Mouse (Mus musculus) heart, embryonic 16.5 days (tissue): ENCODE measurements around the gene Krt7. TPM values are rescaled to one million over a fixed set of nuclear protein-coding genes. Genes with fewer than 3 reads are reported as not detected.

Experiments used
- ATAC-seq: fragments of 200-750 bp; cut with Nextera tagmentation; replicated peaks from 2 replicates; pipeline ENCODE4 v1.8.0; 2017; ENCODE audit warnings: moderate number of reproducible peaks; ENCODE audit not compliant: insufficient read depth, low FRiP score; ENCODE audit errors: extremely low read depth
- H3K27ac ChIP-seq: fragments of 300-500 bp; sonication (generic); 2 replicates; pipeline ENCODE4 v1.5.1; 2014; ENCODE audit warnings: mild to moderate bottlenecking, low read length, control low read depth, moderate library complexity
- H3K27me3 ChIP-seq: fragments of 300-500 bp; sonication (generic); 2 replicates; pipeline ENCODE4 v1.6.1; 2014; ENCODE audit warnings: low read length, mixed read lengths; ENCODE audit not compliant: control insufficient read depth, insufficient read depth
- H3K36me3 ChIP-seq: fragments of 300-500 bp; sonication (generic); 2 replicates; pipeline ENCODE4 v1.6.1; 2014; ENCODE audit not compliant: control insufficient read depth, insufficient read depth
- H3K4me1 ChIP-seq: fragments of 300-500 bp; sonication (generic); 2 replicates; pipeline ENCODE4 v1.6.1; 2014; ENCODE audit warnings: low read length, mixed read lengths; ENCODE audit not compliant: control insufficient read depth, insufficient read depth
- H3K4me2 ChIP-seq: fragments of 300-500 bp; sonication (generic); 2 replicates; pipeline ENCODE4 v1.6.1; 2014; ENCODE audit warnings: low read depth, mild to moderate bottlenecking, control low read depth, low read length
- H3K4me3 ChIP-seq: fragments of 300-500 bp; sonication (generic); 2 replicates; pipeline ENCODE4 v1.5.1; 2014; ENCODE audit warnings: mild to moderate bottlenecking, control low read depth, low read length
- H3K9ac ChIP-seq: fragments of 300-500 bp; sonication (generic); 2 replicates; pipeline ENCODE4 v1.6.1; 2014; ENCODE audit warnings: low read length, control low read depth
- H3K9me3 ChIP-seq: fragments of 300-500 bp; sonication (generic); replicated peaks from 2 replicates; pipeline ENCODE4 v1.6.1; 2016; ENCODE audit warnings: low read length; ENCODE audit not compliant: control insufficient read depth
- WGBS: fragments of 180-500 bp; shearing (Covaris S2); extraction: QIAGEN DNeasy Blood & Tissue Kit; methylation state at CpG from one replicate; pipeline ENCODE4 v1.1.7; 2014; 5-methylcytosine and 5-hydroxymethylcytosine counted together
- polyA plus RNA-seq: library from polyadenylated mRNA; unstranded; fragments of >200 nt; fragmentation: Nextera tagmentation; extraction: Ambion mirVana; gene quantifications from 2 replicates; pipeline ENCODE4 v1.2.1, GENCODE M21; 2015

Gene Krt7
- polyA plus RNA-seq, 1 experiment from 2014 or later = 19.6 TPM

GRCm38 (mm10) chr15:101447444-101447843, 36.6 kb downstream of the Krt7 start, which contains the start of gene Krt88:
Gene Krt88, plus strand, starts transcription at chr15:101447744.
- H3K27me3 ChIP-seq = no peaks in the 10 kb centered on the region; the same call in 1 of the 2 replicates
- no peaks in the 10 kb centered on the region for H3K36me3 ChIP-seq
- no peak within 1 kb of the TSS for H3K4me3 ChIP-seq
- H3K4me1 ChIP-seq = no peaks in the 10 kb centered on the region
- 69% methylated on average over 2 of the region's 2 CpGs for WGBS
- no peak within 1 kb of the TSS for H3K9ac ChIP-seq
- no peak for ATAC-seq
- no peaks in the 10 kb centered on the region for H3K9me3 ChIP-seq
- peak within 1 kb of the TSS; percentile 6; the same call in 1 of the 2 replicates for H3K4me2 ChIP-seq
- no peak within 1 kb of the TSS for H3K27ac ChIP-seq

- H3K4me3 ChIP-seq = no peak overlapping the region
- no peak overlapping the region for H3K27ac ChIP-seq
- no peaks in the 10 kb centered on the region; the same call in 1 of the 2 replicates for H3K9me3 ChIP-seq
- H3K4me2 ChIP-seq = peak overlapping the region; percentile 38
- H3K36me3 ChIP-seq = no peaks in the 10 kb centered on the region
- WGBS = 5% methylated on average over 13 of the region's 13 CpGs
- H3K9ac ChIP-seq = no peak overlapping the region
- no peaks in the 10 kb centered on the region for H3K4me1 ChIP-seq
- H3K27me3 ChIP-seq = no peaks in the 10 kb centered on the region
- peak; percentile 70; the same call in 1 of the 2 replicates for ATAC-seq
These were observed 42.4 kb downstream of the Krt7 start for GRCm38 (mm10) chr15:101453093-101453736.

GRCm38 (mm10) chr15:101454774-101455173, 43.9 kb downstream of the Krt7 start:
- no peak overlapping the region for H3K4me3 ChIP-seq
- H3K9ac ChIP-seq = no peak overlapping the region
- H3K27ac ChIP-seq = no peak overlapping the region
- H3K4me1 ChIP-seq = no peaks in the 10 kb centered on the region
- no peak overlapping the region for H3K4me2 ChIP-seq
- H3K9me3 ChIP-seq = no peaks in the 10 kb centered on the region; the same call in 1 of the 2 replicates
- no peak for ATAC-seq
- H3K36me3 ChIP-seq = no peaks in the 10 kb centered on the region
- H3K27me3 ChIP-seq = no peaks in the 10 kb centered on the region
- WGBS = 80% methylated on average over 8 of the region's 8 CpGs

- ATAC-seq = no peak
- no peak overlapping the region for H3K9ac ChIP-seq
- H3K27ac ChIP-seq = no peak overlapping the region
- no peak overlapping the region for H3K4me3 ChIP-seq
- H3K9me3 ChIP-seq = no peaks in the 10 kb centered on the region; the same call in 1 of the 2 replicates
- H3K4me1 ChIP-seq = no peaks in the 10 kb centered on the region
- H3K36me3 ChIP-seq = no peaks in the 10 kb centered on the region
- 71% methylated on average over 2 of the region's 2 CpGs for WGBS
- H3K4me2 ChIP-seq = no peak overlapping the region
- H3K27me3 ChIP-seq = no peaks in the 10 kb centered on the region
These were observed 44.4 kb downstream of the Krt7 start for GRCm38 (mm10) chr15:101455292-101455691.

- Histone ChIP-seq H3K9me3 (no peaks in the 10 kb centered on the region; the same call in 1 of the 2 replicates), H3K36me3 (no peaks in the 10 kb centered on the region), H3K4me2 (no peak overlapping the region), H3K4me1 (no peaks in the 10 kb centered on the region), H3K4me3 (no peak overlapping the region), H3K27me3 (no peaks in the 10 kb centered on the region), H3K9ac (no peak overlapping the region), H3K27ac (no peak overlapping the region)
- ATAC-seq = no peak
- 89% methylated on average over 6 of the region's 6 CpGs for WGBS
These were observed 45.0 kb downstream of the Krt7 start for GRCm38 (mm10) chr15:101455891-101456290.

GRCm38 (mm10) chr15:101458361-101458930, 47.6 kb downstream of the Krt7 start:
- WGBS = 65% methylated on average over 16 of the region's 16 CpGs
- Histone ChIP-seq H3K36me3 (no peaks in the 10 kb centered on the region), H3K27ac (no peak overlapping the region), H3K9ac (no peak overlapping the region), H3K4me2 (no peak overlapping the region), H3K4me3 (no peak overlapping the region), H3K4me1 (no peaks in the 10 kb centered on the region), H3K9me3 (no peaks in the 10 kb centered on the region; the same call in 1 of the 2 replicates), H3K27me3 (no peaks in the 10 kb centered on the region)
- no peak for ATAC-seq

- Histone ChIP-seq H3K9ac (no peak overlapping the region), H3K4me1 (no peaks in the 10 kb centered on the region), H3K36me3 (no peaks in the 10 kb centered on the region), H3K4me2 (no peak overlapping the region), H3K27ac (no peak overlapping the region), H3K9me3 (no peaks in the 10 kb centered on the region; the same call in 1 of the 2 replicates), H3K4me3 (no peak overlapping the region), H3K27me3 (no peaks in the 10 kb centered on the region)
- WGBS = 75% methylated on average over 14 of the region's 14 CpGs
- no peak for ATAC-seq
These were observed 48.4 kb downstream of the Krt7 start for GRCm38 (mm10) chr15:101459283-101459682.

GRCm38 (mm10) chr15:101463651-101464050, 52.8 kb downstream of the Krt7 start, which contains the start of gene Krt81:
Gene Krt81, minus strand, starts transcription at chr15:101463751.
- Histone ChIP-seq H3K27ac (no peak within 1 kb of the TSS), H3K4me1 (no peaks in the 10 kb centered on the region), H3K27me3 (no peaks in the 10 kb centered on the region), H3K4me2 (no peak within 1 kb of the TSS), H3K4me3 (no peak within 1 kb of the TSS), H3K9me3 (no peaks in the 10 kb centered on the region), H3K36me3 (no peaks in the 10 kb centered on the region), H3K9ac (no peak within 1 kb of the TSS)
- ATAC-seq = no peak
- 76% methylated on average over 13 of the region's 13 CpGs for WGBS

- H3K9me3 ChIP-seq = no peaks in the 10 kb centered on the region
- H3K27me3 ChIP-seq = no peaks in the 10 kb centered on the region
- ATAC-seq = no peak
- no peaks in the 10 kb centered on the region for H3K36me3 ChIP-seq
- H3K27ac ChIP-seq = no peak overlapping the region
- 78% methylated on average over 4 of the region's 4 CpGs for WGBS
- no peak overlapping the region for H3K9ac ChIP-seq
- no peak overlapping the region for H3K4me3 ChIP-seq
- no peak overlapping the region for H3K4me2 ChIP-seq
- no peaks in the 10 kb centered on the region for H3K4me1 ChIP-seq
These were observed 58.2 kb downstream of the Krt7 start for GRCm38 (mm10) chr15:101469093-101469492.
